Mouse (Mus musculus) myocyte (in vitro differentiated cells): ENCODE measurements around the gene Bclaf3.

Experiments used
- E2F4 ChIP-seq: IDR thresholded peaks from one replicate; pipeline ENCODE4 v1.6.1; 2011; ENCODE audit warnings: mild to moderate bottlenecking, control low read depth, moderate library complexity; ENCODE audit not compliant: insufficient read depth
- MAX ChIP-seq: IDR thresholded peaks from one replicate; pipeline ENCODE4 v1.6.1; 2011; ENCODE audit warnings: low read depth, mild to moderate bottlenecking, control low read depth
- POLR2A ChIP-seq: IDR thresholded peaks from one replicate; pipeline ENCODE4 v1.6.1; 2011; ENCODE audit warnings: low read depth, mild to moderate bottlenecking, control low read depth, moderate library complexity; ENCODE audit not compliant: insufficient read length
- POLR2AphosphoS2 ChIP-seq: IDR thresholded peaks from one replicate; pipeline ENCODE4 v1.6.1; 2011; ENCODE audit warnings: low read depth, control low read depth; ENCODE audit not compliant: insufficient read length
- TCF12 ChIP-seq: IDR thresholded peaks from one replicate; pipeline ENCODE4 v1.6.1; 2011; ENCODE audit warnings: mild to moderate bottlenecking, control low read depth; ENCODE audit not compliant: poor library complexity, insufficient read depth, severe bottlenecking
- TCF3 ChIP-seq: IDR thresholded peaks from one replicate; pipeline ENCODE4 v1.6.1; 2011; ENCODE audit warnings: low read depth, control low read depth; ENCODE audit not compliant: insufficient read length
- USF1 ChIP-seq: IDR thresholded peaks from one replicate; pipeline ENCODE4 v1.6.1; 2011; ENCODE audit warnings: low read depth, mild to moderate bottlenecking, control low read depth, moderate library complexity

GRCm38 (mm10) chrX:159591633-159592032 lies 65.1 kb downstream of the Bclaf3 start:
- no peak for TF ChIP-seq POLR2A
- TF ChIP-seq TCF3: no peak
- TF ChIP-seq POLR2AphosphoS2: no peak
- TF ChIP-seq TCF12: no peak
- no peak for TF ChIP-seq E2F4
- no peak for TF ChIP-seq MAX
- TF ChIP-seq USF1: no peak
